Mouse (Mus musculus): ENCODE results near the gene Rptn.

- TF ChIP-seq CTCF (IDR thresholded peaks at IDR 0.05; ENCODE audit: borderline replicate concordance, extremely low read depth, insufficient read depth, insufficient read length) (no peak), POLR2A (IDR thresholded peaks at IDR 0.05; ENCODE audit: borderline replicate concordance, extremely low read depth, insufficient read depth, insufficient read length, poor library complexity, severe bottlenecking) (no peak)
Observed at GRCm38 (mm10) chr3:93411905-93412304, 18.4 kb downstream of the Rptn start.

Measured in brain, embryonic 14.5 days (tissue).